Mouse (Mus musculus) cerebellum, adult 9-10 months (tissue): Measurements from ENCODE around the gene Msrb3.

Experiments used
- DNase-seq: peaks from one replicate; pipeline ENCODE4 v3.0.0; 2022

Gene Msrb3

DNA sequence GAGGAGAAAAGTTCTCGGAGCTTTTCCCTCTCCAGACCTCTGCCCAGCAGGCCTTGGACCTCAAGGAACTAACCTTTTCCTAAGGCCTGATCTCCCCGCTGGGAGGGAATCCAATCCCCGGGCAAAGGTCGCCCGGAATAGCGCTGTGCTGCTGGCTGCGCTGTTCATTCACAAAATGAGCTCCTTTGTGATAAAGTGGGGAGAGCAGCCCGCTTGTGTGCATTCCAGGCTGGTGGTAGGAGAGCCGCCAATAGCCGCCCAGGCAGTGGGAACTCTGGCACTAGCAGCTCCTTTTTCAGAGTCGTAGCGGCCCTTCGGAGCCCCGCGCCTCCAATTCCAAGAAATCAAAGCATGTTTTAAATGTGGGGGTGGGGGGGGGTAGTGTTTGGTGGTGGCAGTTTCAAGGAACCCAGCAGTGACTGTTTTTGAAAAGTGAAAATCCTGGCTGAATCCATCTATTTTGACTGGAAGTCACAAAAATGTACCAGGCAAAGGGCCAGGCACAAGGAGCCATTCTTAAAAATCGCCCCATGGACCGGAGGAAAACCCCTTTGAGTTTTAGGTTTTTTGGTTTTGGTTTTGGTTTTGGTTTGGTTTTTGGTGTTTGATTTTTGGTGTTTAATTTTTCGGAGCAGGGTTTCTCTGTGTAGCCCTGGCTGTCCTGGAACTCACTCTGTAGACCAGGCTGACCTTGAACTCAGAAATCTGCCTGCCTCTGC is 153.6 kb downstream of the Msrb3 start:
- DNase-seq: peak; percentile 28

DNA sequence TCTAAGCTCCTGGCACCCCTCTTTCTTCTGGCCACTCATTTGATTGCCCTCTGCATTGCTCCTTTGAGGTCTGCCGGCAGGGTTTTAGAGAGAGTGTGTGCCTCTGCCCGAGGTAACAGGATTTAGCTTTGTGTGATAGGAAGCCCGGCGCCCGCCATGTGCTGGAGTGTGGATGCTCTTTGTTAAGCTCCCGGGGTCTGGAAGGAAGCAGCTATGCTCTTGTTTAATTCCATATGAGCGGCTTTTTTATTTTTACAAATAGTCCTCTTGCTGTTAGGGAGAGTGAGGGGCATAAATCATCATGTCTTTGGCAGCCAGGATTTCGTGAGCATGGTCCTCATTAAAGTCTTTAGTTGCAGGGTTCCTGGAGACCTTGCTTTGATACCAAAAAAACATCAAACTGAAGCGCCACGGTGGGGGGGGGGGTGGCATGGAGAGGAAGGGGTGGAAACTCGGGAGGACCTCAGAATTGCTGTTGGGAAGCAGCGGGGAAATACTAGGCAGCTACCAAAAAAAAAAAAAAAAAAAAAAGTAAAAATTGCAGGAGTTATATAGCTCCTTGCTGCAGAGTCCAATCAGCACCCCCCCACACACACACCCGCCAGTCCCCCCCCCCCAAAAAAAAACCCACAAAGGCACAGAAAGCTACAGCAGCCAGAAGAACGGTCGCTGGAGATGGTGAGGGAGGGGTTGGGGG is 154.3 kb downstream of the Msrb3 start:
- DNase-seq: no peak

DNA sequence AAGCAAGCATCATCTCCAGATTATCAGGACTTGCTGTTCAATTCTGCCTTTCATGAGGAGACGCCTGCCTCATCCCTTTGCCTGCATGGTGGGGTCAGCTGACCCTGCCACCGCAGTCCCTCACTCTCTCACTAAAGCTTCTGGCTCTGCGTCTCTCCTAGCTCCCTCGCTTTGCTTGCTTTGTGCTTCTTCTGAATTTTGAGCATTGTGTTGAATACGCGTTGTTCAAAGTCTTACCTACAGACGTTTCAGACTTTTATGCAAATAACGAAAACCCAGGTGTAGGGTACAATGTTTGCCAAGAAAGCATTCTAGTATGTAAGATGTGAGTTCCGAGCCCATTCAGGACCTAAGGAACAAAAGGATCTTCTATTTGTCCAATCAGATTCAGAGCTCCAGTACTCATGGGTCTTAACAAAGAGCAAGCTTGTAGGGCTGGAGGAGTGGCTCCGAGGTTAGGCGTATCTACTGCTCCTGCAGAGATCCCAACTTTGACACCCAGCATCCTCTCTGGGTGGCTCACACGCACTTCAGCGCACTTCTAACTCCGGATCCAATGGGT is 162.3 kb downstream of the Msrb3 start:
- DNase-seq: no peak

DNA sequence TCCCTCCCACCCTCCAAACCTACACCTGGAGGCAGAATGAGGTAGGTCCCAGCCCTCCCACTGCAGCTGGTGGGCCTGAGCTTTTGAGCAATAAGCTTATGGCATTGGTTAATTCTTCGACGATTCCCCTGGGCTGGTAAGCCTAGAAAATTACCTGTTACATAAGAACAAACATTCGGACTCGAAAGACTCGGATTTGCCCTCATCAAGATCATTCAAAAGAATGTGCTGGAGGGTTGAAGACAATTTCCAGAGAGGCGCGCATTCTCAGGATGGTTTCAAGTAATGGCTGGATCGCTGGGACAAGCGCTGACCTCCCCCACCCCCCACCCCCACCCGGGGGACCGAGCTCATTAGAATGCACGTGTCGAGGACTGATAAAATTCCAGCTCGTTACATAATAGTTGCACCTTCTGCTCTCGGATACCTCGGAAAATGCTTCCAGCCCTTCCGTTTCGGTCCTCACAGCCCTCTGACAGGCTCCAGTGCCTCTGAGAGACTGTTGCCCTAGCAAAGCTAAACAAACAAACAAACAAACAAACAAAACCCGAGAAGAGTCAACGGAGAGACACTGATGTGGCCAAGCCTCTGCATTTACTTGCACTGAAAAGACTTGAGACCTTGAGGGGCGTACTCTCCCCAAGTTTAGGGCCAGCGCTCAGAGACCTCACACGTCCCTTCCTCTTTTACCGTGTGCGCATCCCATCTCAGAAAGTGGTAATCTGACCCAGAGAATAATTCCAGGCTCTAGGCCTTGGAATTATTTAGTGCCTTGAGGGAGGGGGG is 163.0 kb downstream of the Msrb3 start:
- DNase-seq: no peak

- no peak for DNase-seq
Measured at GRCm38 (mm10) chr10:120734364-120734763, 164.5 kb downstream of the Msrb3 start.
